In the genomic region with DNA sequence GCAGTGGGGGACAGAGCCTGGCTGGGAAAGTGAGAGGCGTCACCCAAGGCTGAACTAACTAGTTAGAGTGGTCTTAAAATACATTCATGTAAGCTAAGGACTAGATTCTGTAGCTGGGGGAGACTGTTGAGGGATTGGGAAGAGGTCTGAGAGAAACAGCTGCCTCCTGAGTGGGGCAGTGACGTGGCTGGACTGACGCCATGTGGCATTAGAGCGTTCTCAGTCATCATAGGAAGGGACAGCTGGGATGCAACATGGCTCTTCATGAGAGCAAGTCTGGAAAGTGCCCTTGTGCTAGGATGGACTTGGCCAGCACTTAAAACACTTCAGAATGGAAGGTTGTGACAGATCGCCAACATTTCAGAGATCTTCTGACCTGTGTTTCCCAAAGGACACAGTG, we compare ENCODE assay signal across 16 mouse cellular contexts. TPM values are rescaled to one million over a fixed set of nuclear protein-coding genes. Genes with fewer than 3 reads are reported as not detected.
"Had no signal": no experiment of that assay in that cellular context is flagged by ENCODE, and none has a peak within 500 bp of the region (broad histone marks: within the 10 kb centered on the region; RNA-seq: fewer than 3 reads in every experiment).

No protein-coding gene starts in this region.

- DNase-seq: kidney, adult 11 months; kidney, adult 9 months; kidney, postnatal 36 days; lung, adult 2 months; retina, postnatal 1 day; right cerebral cortex, postnatal 14 days; thymus, postnatal 36 days had no signal

- H3K4me1 ChIP-seq: limb, embryonic 10.5 days; midbrain, embryonic 15.5 days; neural tube, embryonic 13.5 days had no signal

- H3K27me3 ChIP-seq: midbrain, embryonic 15.5 days; neural tube, embryonic 13.5 days had no signal

- H3K27ac ChIP-seq: kidney, postnatal 0 days; layer of hippocampus, adult 2 months; limb, embryonic 10.5 days; liver, embryonic 14.5 days; midbrain, embryonic 15.5 days; neural tube, embryonic 13.5 days had no signal

- ATAC-seq: midbrain, embryonic 15.5 days had no signal

- H3K9me3 ChIP-seq: limb, embryonic 10.5 days; midbrain, embryonic 15.5 days; neural tube, embryonic 13.5 days had no signal

- H3K4me3 ChIP-seq: layer of hippocampus, adult 2 months; limb, embryonic 10.5 days; midbrain, embryonic 15.5 days; neural tube, embryonic 13.5 days had no signal

- H3K4me2 ChIP-seq: midbrain, embryonic 11.5 days; midbrain, embryonic 15.5 days; neural tube, embryonic 13.5 days had no signal

- H3K36me3 ChIP-seq: limb, embryonic 10.5 days; midbrain, embryonic 15.5 days; neural tube, embryonic 13.5 days had no signal

- H3K9ac ChIP-seq: liver, embryonic 14.5 days; midbrain, embryonic 15.5 days; neural tube, embryonic 13.5 days had no signal

RNA-seq across cellular contexts. Expression of a gene that starts 2.1 kb away (rescaled TPM):
- total RNA-seq: layer of hippocampus, adult 2 months; layer of hippocampus, postnatal 10 days had no signal
- polyA plus RNA-seq: limb, embryonic 10.5 days; midbrain, embryonic 11.5 days; midbrain, embryonic 15.5 days had no signal

RNA-seq across cellular contexts. Expression of a gene that starts 59.0 kb away (rescaled TPM):
- total RNA-seq: megakaryocyte progenitor cell, adult 5-6 weeks had no signal
- polyA plus RNA-seq: kidney, postnatal 0 days; limb, embryonic 10.5 days; midbrain, embryonic 11.5 days had no signal
